In the genomic region with DNA sequence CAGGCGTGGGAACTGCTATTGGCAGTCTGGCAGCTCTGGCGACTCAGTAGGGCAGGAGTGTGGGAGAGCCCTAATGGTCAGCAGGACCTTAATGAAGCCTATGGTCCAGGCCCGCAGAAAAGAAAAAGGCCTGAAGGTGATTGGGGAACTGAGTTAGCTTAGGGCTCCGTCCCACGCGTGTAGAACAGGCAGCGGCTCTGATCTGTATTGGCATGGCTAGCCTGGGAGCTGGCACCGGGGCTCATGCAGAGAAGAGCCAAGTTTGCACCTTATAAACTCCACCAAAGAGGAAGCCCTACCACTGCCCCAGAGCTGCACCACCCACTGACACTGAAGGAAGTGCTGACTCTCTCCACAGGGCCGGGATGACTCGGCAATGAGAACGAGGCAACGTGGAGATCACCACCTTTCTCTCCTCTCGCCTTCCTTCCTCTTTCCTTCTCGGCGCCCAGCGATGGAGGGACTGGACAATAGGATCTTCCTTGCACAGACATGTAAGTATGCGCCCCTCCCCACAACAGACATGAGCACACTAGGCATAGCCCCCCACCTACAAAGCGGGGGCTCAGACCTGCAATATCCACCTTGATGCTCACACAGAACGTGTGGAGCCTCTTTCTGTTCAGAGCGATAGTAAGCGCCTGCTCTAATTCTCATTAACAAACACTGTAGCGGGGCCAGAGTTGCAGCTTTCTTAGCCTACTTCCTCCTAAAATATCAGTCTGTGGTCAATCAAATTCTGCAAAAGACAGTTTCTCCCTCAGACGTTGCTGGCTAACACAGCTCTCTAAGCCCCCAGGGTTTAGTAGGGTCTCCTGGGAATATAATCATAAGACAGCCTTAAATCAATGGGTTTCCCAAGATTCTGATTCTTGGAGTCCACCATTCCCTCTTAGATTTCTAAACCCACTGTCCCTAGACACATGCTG, we compare ENCODE assay signal across 10 mouse cellular contexts.
DNase-seq lines count a peak whose midpoint lies in the region; ATAC-seq and TF ChIP-seq lines count a peak whose summit lies in the region.
"Had no signal": no experiment of that assay in that cellular context is flagged by ENCODE, and none has a peak within 500 bp of the region (broad histone marks: within the 10 kb centered on the region; RNA-seq: fewer than 3 reads in every experiment).

No protein-coding gene starts in this region.

- peak; percentile 29 to 62; a peak in 3 of 4 replicates for TF ChIP-seq EP300 in MEL (IDR thresholded peaks at IDR 0.05; ENCODE audit: low read depth in 1 of 2, low read length in 2 of 2)

- H3K9me3 ChIP-seq in MEL (replicated peaks; ENCODE audit: insufficient read depth, low read length), result no peaks in the 10 kb centered on the region
- no peaks in the 10 kb centered on the region for H3K9me3 ChIP-seq in liver, embryonic 11.5 days (ENCODE audit: control insufficient read depth, low read length)
- H3K9me3 ChIP-seq: neural tube, embryonic 13.5 days had no signal

- peak; percentile 82 for ATAC-seq in liver, embryonic 11.5 days (replicated peaks; ENCODE audit: low FRiP score)
- peak; percentile 93 for ATAC-seq in neutrophil, adult 5-6 weeks (ENCODE audit: extremely low read depth, insufficient number of reproducible peaks, low FRiP score, poor library complexity, severe bottlenecking)
- ATAC-seq: forebrain, postnatal 0 days had no signal

- H3K4me2 ChIP-seq in liver, embryonic 11.5 days, result peak overlapping the region; percentile 66
- H3K4me2 ChIP-seq: neural tube, embryonic 13.5 days had no signal

- peak overlapping the region; percentile 59 for H3K9ac ChIP-seq in MEL (ENCODE audit: control insufficient read depth, low read depth, low read length, poor library complexity, severe bottlenecking)
- H3K9ac ChIP-seq in liver, embryonic 11.5 days (ENCODE audit: low read depth, low read length), result peak overlapping the region; percentile 62
- H3K9ac ChIP-seq: forebrain, postnatal 0 days; neural tube, embryonic 13.5 days had no signal

- no peak for TF ChIP-seq RAD21 in MEL (IDR thresholded peaks at IDR 0.05; ENCODE audit: low read depth, low read length)

- peaks cover 18% of the 10 kb centered on the region for H3K79me2 ChIP-seq in MEL (ENCODE audit: control insufficient read depth, insufficient read depth, low read length, poor library complexity)

- H3K4me1 ChIP-seq in MEL (ENCODE audit: control insufficient read depth in 1 of 2, insufficient read depth in 2 of 2, low read length in 2 of 2), result peaks cover 13 to 20% of the 10 kb centered on the region in 2 experiments
- peaks cover 11% of the 10 kb centered on the region for H3K4me1 ChIP-seq in liver, embryonic 11.5 days (replicated peaks; ENCODE audit: control insufficient read depth, insufficient read depth, low read length)

- H3K36me3 ChIP-seq in MEL (ENCODE audit: control insufficient read depth in 1 of 2, insufficient read depth in 2 of 2, low read length in 2 of 2), result peaks cover 0 to 17% of the 10 kb centered on the region in 2 experiments; a peak in 2 of 4 replicates
- no peaks in the 10 kb centered on the region for H3K36me3 ChIP-seq in liver, embryonic 11.5 days (ENCODE audit: control insufficient read depth, insufficient read depth, low read length)
- H3K36me3 ChIP-seq: neural tube, embryonic 13.5 days had no signal

- peak; percentile 77 for DNase-seq in CD4-positive helper T cell, adult 2 months (ENCODE audit: low read depth, low spot score)
- peak; percentile 97 for DNase-seq in MEL (ENCODE audit: low read depth, low spot score)
- DNase-seq in liver, embryonic 11.5 days (ENCODE audit: low spot score), result no peak
- no peak for DNase-seq in neural tube, embryonic 10.5 days (ENCODE audit: extremely low spot score, low spot score)
- no peak for DNase-seq in kidney, adult 18-20 months
- DNase-seq in urinary bladder, postnatal 10 days (ENCODE audit: low spot score), result no peak
- DNase-seq in embryo, embryonic 11 days, result no peak
- DNase-seq: forebrain, postnatal 0 days had no signal

- no peak for TF ChIP-seq CTCF in MEL (IDR thresholded peaks at IDR 0.05 in 2 of 3, conservative IDR thresholded peaks at IDR 0.05 in 1 of 3; ENCODE audit: control insufficient read depth in 1 of 3, insufficient read depth in 1 of 3, low read depth in 2 of 3, low read length in 3 of 3, poor library complexity in 1 of 3, severe bottlenecking in 1 of 3)

- peak; percentile 62 to 98 for TF ChIP-seq POLR2A in MEL (IDR thresholded peaks at IDR 0.05; ENCODE audit: control insufficient read depth in 1 of 2, insufficient read depth in 1 of 2, low read depth in 1 of 2, low read length in 2 of 2, poor library complexity in 1 of 2)

- peak overlapping the region; percentile 82 for H3K27ac ChIP-seq in MEL (ENCODE audit: control insufficient read depth, low read depth, low read length)
- H3K27ac ChIP-seq in liver, embryonic 11.5 days (ENCODE audit: low read depth, low read length), result peak overlapping the region; percentile 76
- H3K27ac ChIP-seq: neural tube, embryonic 13.5 days had no signal

- 47% methylated on average over 23 of the region's 23 CpGs for WGBS in liver, embryonic 11.5 days

- H3K27me3 ChIP-seq in MEL (ENCODE audit: control insufficient read depth in 1 of 2, insufficient read depth in 2 of 2, low read length in 2 of 2), result no peaks in the 10 kb centered on the region
- H3K27me3 ChIP-seq in liver, embryonic 11.5 days (replicated peaks; ENCODE audit: control insufficient read depth, insufficient read depth, low read length), result no peaks in the 10 kb centered on the region
- H3K27me3 ChIP-seq: neural tube, embryonic 13.5 days had no signal

- H3K4me3 ChIP-seq in MEL (ENCODE audit: control insufficient read depth in 1 of 2, insufficient read depth in 1 of 2, low read depth in 2 of 2, low read length in 2 of 2), result peak overlapping the region; percentile 53 to 73
- H3K4me3 ChIP-seq in liver, embryonic 11.5 days (ENCODE audit: low read depth, low read length), result peak overlapping the region; percentile 37
- H3K4me3 ChIP-seq: neural tube, embryonic 13.5 days had no signal

TF ChIP-seq in MEL, 35 proteins besides CTCF, POLR2A, EP300 and RAD21 (continues in another document):
- TF ChIP-seq MAX (IDR thresholded peaks at IDR 0.05; ENCODE audit: low read length) (peak; percentile 87), ZNF384 (IDR thresholded peaks at IDR 0.05; ENCODE audit: low read depth, low read length) (no peak), ZMIZ1 (IDR thresholded peaks at IDR 0.05; ENCODE audit: low read depth, low read length) (peak; percentile 92; the same call in 1 of the 2 replicates), ZC3H11A (IDR thresholded peaks at IDR 0.05; ENCODE audit: low read depth, low read length) (no peak), POLR2AphosphoS2 (IDR thresholded peaks at IDR 0.05; ENCODE audit: low read length) (peak; percentile 42; the same call in 1 of the 2 replicates), UBTF (IDR thresholded peaks at IDR 0.05; ENCODE audit: borderline replicate concordance, insufficient read depth, low read depth, low read length) (no peak; the same call in 1 of the 2 replicates), CHD1 (IDR thresholded peaks at IDR 0.05; ENCODE audit: low read depth, low read length) (no peak), MYB (IDR thresholded peaks at IDR 0.05; ENCODE audit: low read depth, low read length) (0 out of 2 replicates have a peak, but pooled peaks have one; percentile 5), NELFE (IDR thresholded peaks at IDR 0.05; ENCODE audit: low read depth, low read length) (peak; percentile 90), MEF2A (IDR thresholded peaks at IDR 0.05; ENCODE audit: extremely low read depth, insufficient replicate concordance, low read depth, low read length, poor library complexity, severe bottlenecking) (no peak), GABPA (IDR thresholded peaks at IDR 0.05; ENCODE audit: low read depth, low read length) (0 out of 2 replicates have a peak, but pooled peaks have one; percentile 43), TBP (IDR thresholded peaks at IDR 0.05; ENCODE audit: low read depth, low read length) (peak; percentile 95), ZKSCAN1 (IDR thresholded peaks at IDR 0.05; ENCODE audit: low read depth, low read length) (no peak), TCF12 (IDR thresholded peaks at IDR 0.05; ENCODE audit: low read depth, low read length) (peak; percentile 53), SMC3 (IDR thresholded peaks at IDR 0.05; ENCODE audit: low read depth, low read length) (peak; percentile 20), RCOR1 (IDR thresholded peaks at IDR 0.05; ENCODE audit: low read depth, low read length) (peak; percentile 29), POLR2AphosphoS5 (IDR thresholded peaks at IDR 0.05; ENCODE audit: borderline replicate concordance, low read depth, low read length) (peak; percentile 91; the same call in 1 of the 2 replicates), ETS1 (IDR thresholded peaks at IDR 0.05; ENCODE audit: low read depth, low read length) (peak; percentile 77), CHD2 (IDR thresholded peaks at IDR 0.05; ENCODE audit: low read length) (no peak), USF1 (IDR thresholded peaks at IDR 0.05; ENCODE audit: low read depth, low read length) (no peak), MAZ (IDR thresholded peaks at IDR 0.05; ENCODE audit: low read depth, low read length) (peak; percentile 82), BHLHE40 (IDR thresholded peaks at IDR 0.05; ENCODE audit: borderline replicate concordance, low read depth, low read length) (no peak; the same call in 1 of the 2 replicates), HCFC1 (IDR thresholded peaks at IDR 0.05; ENCODE audit: low read depth, low read length) (peak; percentile 65), MYC (IDR thresholded peaks at IDR 0.05; ENCODE audit: low read depth, low read length) (peak; percentile 96), NRF1 (IDR thresholded peaks at IDR 0.05; ENCODE audit: insufficient read depth, low read depth, low read length, poor library complexity, severe bottlenecking) (no peak), TAL1 (IDR thresholded peaks at IDR 0.05; ENCODE audit: low read length) (no peak; the same call in 1 of the 2 replicates), MXI1 (IDR thresholded peaks at IDR 0.05; ENCODE audit: low read depth, low read length) (peak; percentile 93), KAT2A (conservative IDR thresholded peaks at IDR 0.05; ENCODE audit: low read depth, low read length) (no peak; the same call in 1 of the 2 replicates), E2F4 (IDR thresholded peaks at IDR 0.05; ENCODE audit: borderline replicate concordance, low read depth, low read length) (peak; percentile 73; the same call in 1 of the 2 replicates), ELF1 (IDR thresholded peaks at IDR 0.05; ENCODE audit: low read depth, low read length) (peak; percentile 76; the same call in 1 of the 2 replicates), JUND (IDR thresholded peaks at IDR 0.05; ENCODE audit: low read depth, low read length) (0 out of 2 replicates have a peak, but pooled peaks have one; percentile 38), GATA1 (IDR thresholded peaks at IDR 0.05; ENCODE audit: low read depth, low read length) (peak; percentile 3; the same call in 1 of the 2 replicates), USF2 (IDR thresholded peaks at IDR 0.05; ENCODE audit: borderline replicate concordance in 1 of 2, insufficient read depth in 1 of 2, low read depth in 1 of 2, low read length in 2 of 2) (no peak)

Comparison
In these comparisons a context has a peak if more than half of its experiments do, and no peak if none do; other contexts are left out.
1. DNase-seq: peak in CD4-positive helper T cell, adult 2 months (single experiment) and MEL (single experiment); none in liver, embryonic 11.5 days (single experiment), neural tube, embryonic 10.5 days (single experiment), kidney, adult 18-20 months (single experiment), urinary bladder, postnatal 10 days (single experiment) and embryo, embryonic 11 days (single experiment).